ENCODE assay signal across 8 mouse cellular contexts in the genomic region with DNA sequence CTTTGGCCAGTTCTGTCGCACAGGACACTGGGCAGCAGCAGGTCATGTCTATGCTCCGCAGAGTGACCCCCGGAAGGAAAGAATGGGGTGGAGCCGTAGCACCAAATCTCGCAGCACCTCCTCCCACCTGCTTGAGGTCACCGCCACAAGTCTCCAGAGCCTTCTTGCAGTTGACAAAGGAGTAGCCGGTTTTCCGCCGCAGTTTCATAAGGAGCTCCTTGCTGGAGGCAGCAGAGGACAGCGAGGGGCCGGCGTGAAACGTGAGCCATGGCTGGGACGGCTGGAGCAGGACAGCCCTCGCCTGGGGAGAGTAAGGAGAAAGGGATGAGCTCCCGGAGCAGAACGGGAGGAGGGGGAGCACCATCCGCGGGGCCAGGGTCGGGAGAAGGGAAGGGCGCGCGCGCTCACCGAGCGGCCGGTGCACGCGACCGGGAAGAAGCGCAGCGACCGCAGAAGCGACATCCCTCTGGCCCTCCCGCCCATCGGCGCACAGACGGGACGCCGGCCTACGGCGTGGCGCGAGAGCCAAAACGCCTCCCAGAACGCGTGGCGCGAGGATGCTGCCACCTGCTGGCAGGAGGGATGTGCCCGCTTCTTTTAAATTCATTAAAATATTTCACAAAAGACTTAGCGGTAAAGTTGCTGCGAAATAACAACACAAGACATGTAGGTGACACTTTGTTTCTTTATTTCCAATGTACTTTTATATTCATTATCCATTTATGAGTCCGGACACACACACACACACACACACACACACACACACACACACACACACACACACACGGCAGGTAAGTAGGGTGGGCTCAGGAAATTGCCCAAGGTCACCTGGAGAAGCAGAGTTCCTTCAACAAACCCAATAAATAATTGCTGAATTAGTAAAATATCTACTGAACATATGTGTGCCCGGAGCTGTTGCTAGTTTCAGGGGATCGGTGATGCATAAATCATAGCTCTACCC. TPM values are rescaled to one million over a fixed set of nuclear protein-coding genes. Genes with fewer than 3 reads are reported as not detected.
DNase-seq lines count a peak whose midpoint lies in the region; ATAC-seq and TF ChIP-seq lines count a peak whose summit lies in the region.

Tsfm (minus strand) TSS at position 505 of the 961 bp plus-strand sequence.

- H3K9me3 ChIP-seq in ES-Bruce4 (replicated peaks; ENCODE audit: control insufficient read depth, insufficient read depth, low read length, poor library complexity, severe bottlenecking) = no peaks in the 10 kb centered on the region
- no peaks in the 10 kb centered on the region for H3K9me3 ChIP-seq in forebrain, embryonic 13.5 days (replicated peaks)
- no peaks in the 10 kb centered on the region for H3K9me3 ChIP-seq in liver, postnatal 0 days (ENCODE audit: low read length)
- no peaks in the 10 kb centered on the region for H3K9me3 ChIP-seq in neural tube, embryonic 14.5 days (ENCODE audit: control insufficient read depth, low read length)

- 0 out of 2 replicates have a peak within 1 kb of the TSS, but pooled peaks have one; percentile 4 for H3K27ac ChIP-seq in ES-Bruce4 (ENCODE audit: insufficient read depth, low read length)
- H3K27ac ChIP-seq in forebrain, embryonic 13.5 days = peak within 1 kb of the TSS; percentile 57
- H3K27ac ChIP-seq in liver, postnatal 0 days (ENCODE audit: low read depth) = peak within 1 kb of the TSS; percentile 30; the same call in 1 of the 2 replicates
- H3K27ac ChIP-seq in neural tube, embryonic 14.5 days (ENCODE audit: low read depth, low read length) = peak within 1 kb of the TSS; percentile 67; the same call in 1 of the 2 replicates

- TF ChIP-seq CTCF in ES-Bruce4 (IDR thresholded peaks at IDR 0.05; ENCODE audit: low read depth, low read length) = peak; percentile 86
- peak; percentile 99 for TF ChIP-seq CTCF in liver, postnatal 0 days (IDR thresholded peaks at IDR 0.05; ENCODE audit: low read depth)

- no peak for TF ChIP-seq POLR2A in ES-Bruce4 (IDR thresholded peaks at IDR 0.05; ENCODE audit: insufficient read depth, low read length)

- peak; percentile 72 for ATAC-seq in cerebellum, adult (ENCODE audit: insufficient number of reproducible peaks, low FRiP score, low TSS enrichment)
- ATAC-seq in forebrain, embryonic 13.5 days = peak; percentile 91
- ATAC-seq in liver, postnatal 0 days = peak; percentile 92
- ATAC-seq in neural tube, embryonic 14.5 days (ENCODE audit: low read depth) = peak; percentile 91

- intact Hi-C loops in heart, postnatal 10 days (cut with DNase I) = loop anchor here (1.0 to 2.0 kb wide), 2 partner anchors 40 to 111 kb away; no protein-coding TSS in a partner anchor

- TF ChIP-seq EP300 in ES-Bruce4 (IDR thresholded peaks at IDR 0.05; ENCODE audit: insufficient read depth, low read depth, low read length) = peak; percentile 66; the same call in 1 of the 2 replicates
- no peak for TF ChIP-seq EP300 in liver, postnatal 0 days (IDR thresholded peaks at IDR 0.05; ENCODE audit: low read depth)

- WGBS in forebrain, embryonic 13.5 days = 5% methylated on average over 56 of the region's 56 CpGs
- 4% methylated on average over 56 of the region's 56 CpGs for WGBS in large intestine, adult 2 months
- WGBS in liver, postnatal 0 days (ENCODE audit: insufficient replicate concordance) = 5% methylated on average over 56 of the region's 56 CpGs
- WGBS in neural tube, embryonic 14.5 days = 5% methylated on average over 49 of the region's 56 CpGs

- H3K27me3 ChIP-seq in ES-Bruce4 (ENCODE audit: control insufficient read depth, insufficient read depth, low read length, poor library complexity, severe bottlenecking) = no peaks in the 10 kb centered on the region
- no peaks in the 10 kb centered on the region for H3K27me3 ChIP-seq in forebrain, embryonic 13.5 days
- H3K27me3 ChIP-seq in liver, postnatal 0 days (ENCODE audit: insufficient read depth, low read length) = no peaks in the 10 kb centered on the region
- H3K27me3 ChIP-seq in neural tube, embryonic 14.5 days (ENCODE audit: control insufficient read depth, insufficient read depth, low read length) = no peaks in the 10 kb centered on the region

- peaks cover 21% of the 10 kb centered on the region for H3K36me3 ChIP-seq in ES-Bruce4 (ENCODE audit: control insufficient read depth, insufficient read depth, low read length, poor library complexity, severe bottlenecking)
- peaks cover 32% of the 10 kb centered on the region for H3K36me3 ChIP-seq in forebrain, embryonic 13.5 days (ENCODE audit: poor library complexity, severe bottlenecking)
- peaks cover 14% of the 10 kb centered on the region; the same call in 1 of the 2 replicates for H3K36me3 ChIP-seq in liver, postnatal 0 days (replicated peaks; ENCODE audit: insufficient read depth, low read length)
- H3K36me3 ChIP-seq in neural tube, embryonic 14.5 days (ENCODE audit: control insufficient read depth, insufficient read depth, low read length) = peaks cover 20% of the 10 kb centered on the region

- no peaks in the 10 kb centered on the region for H3K4me1 ChIP-seq in ES-Bruce4 (ENCODE audit: control insufficient read depth, insufficient read depth, low read length)
- peaks cover 6% of the 10 kb centered on the region for H3K4me1 ChIP-seq in forebrain, embryonic 13.5 days
- H3K4me1 ChIP-seq in liver, postnatal 0 days (ENCODE audit: insufficient read depth) = 0 out of 2 replicates have a peak, but pooled peaks cover 4% of the 10 kb centered on the region
- H3K4me1 ChIP-seq in neural tube, embryonic 14.5 days (ENCODE audit: control insufficient read depth, insufficient read depth, low read length) = peaks cover 8% of the 10 kb centered on the region; the same call in 1 of the 2 replicates

- peak; percentile 93 to 96 for DNase-seq in heart, postnatal 10 days
- peak; percentile 89 for DNase-seq in large intestine, adult 2 months (ENCODE audit: low read depth, low spot score)
- peak; percentile 94 for DNase-seq in liver, postnatal 0 days
- DNase-seq in testis, postnatal 10 days (ENCODE audit: low spot score) = peak; percentile 97

- H3K4me2 ChIP-seq in forebrain, embryonic 13.5 days = peak within 1 kb of the TSS; percentile 91
- peak within 1 kb of the TSS; percentile 85 for H3K4me2 ChIP-seq in liver, postnatal 0 days (ENCODE audit: low read depth, low read length)
- H3K4me2 ChIP-seq in neural tube, embryonic 14.5 days (ENCODE audit: low read depth, low read length) = peak within 1 kb of the TSS; percentile 79

- peak within 1 kb of the TSS; percentile 79 for H3K9ac ChIP-seq in ES-Bruce4 (ENCODE audit: low read depth, poor library complexity, severe bottlenecking)
- peak within 1 kb of the TSS; percentile 92 for H3K9ac ChIP-seq in forebrain, embryonic 13.5 days
- H3K9ac ChIP-seq in liver, postnatal 0 days (replicated peaks) = peak within 1 kb of the TSS; percentile 73
- H3K9ac ChIP-seq in neural tube, embryonic 14.5 days (replicated peaks; ENCODE audit: low read depth, low read length) = peak within 1 kb of the TSS; percentile 82

- H3K4me3 ChIP-seq in ES-Bruce4 (ENCODE audit: low read depth, low read length) = peak within 1 kb of the TSS; percentile 93
- H3K4me3 ChIP-seq in forebrain, embryonic 13.5 days = peak within 1 kb of the TSS; percentile 92
- H3K4me3 ChIP-seq in liver, postnatal 0 days (ENCODE audit: low read depth, low read length) = peak within 1 kb of the TSS; percentile 72
- H3K4me3 ChIP-seq in neural tube, embryonic 14.5 days (ENCODE audit: low read depth, low read length) = peak within 1 kb of the TSS; percentile 86

RNA-seq across cellular contexts. Expression of gene Tsfm, which starts in this region (rescaled TPM):
- 40.6 and 47.9 TPM in 2 replicates for polyA plus RNA-seq in ES-Bruce4 (2011; ENCODE audit: insufficient read depth, insufficient read length, low read depth, missing spikeins)
- polyA plus RNA-seq in forebrain, embryonic 13.5 days (2015; fragmentation: Nextera tagmentation; extraction: Ambion mirVana) = 74.7 and 78.4 TPM in 2 replicates
- 10 to 100 TPM; 53.1 to 66.2 TPM for total RNA-seq in heart, postnatal 10 days (2021)
- polyA plus RNA-seq in large intestine, adult 2 months (2012; rRNA removed) = 39.0 and 39.4 TPM in 2 replicates
- 37.7 and 38.4 TPM in 2 replicates for polyA plus RNA-seq in liver, postnatal 0 days (2015; fragmentation: Nextera tagmentation; extraction: Ambion mirVana)
- polyA plus RNA-seq in neural tube, embryonic 14.5 days (2014; fragmentation: Nextera tagmentation; extraction: Ambion mirVana) = 60.1 and 64.6 TPM in 2 replicates

Comparison
In these comparisons a context has a peak if more than half of its experiments do, and no peak if none do; other contexts are left out.
1. Peak in every context shown above with its lines: DNase-seq, ATAC-seq, H3K4me3 ChIP-seq and H3K27ac ChIP-seq.
2. H3K27ac ChIP-seq: peak in every context shown above with its lines; median percentile 67 in neural tube, embryonic 14.5 days; 57 in forebrain, embryonic 13.5 days; 30 in liver, postnatal 0 days; 4 in ES-Bruce4.